Mouse (Mus musculus): ENCODE measurements around the gene Cnot6. TPM values are rescaled to one million over a fixed set of nuclear protein-coding genes. Genes with fewer than 3 reads are reported as not detected.

Gene Cnot6
- total RNA-seq, 2 experiments from 2014 or later: 33.1 to 39.6 TPM

DNA sequence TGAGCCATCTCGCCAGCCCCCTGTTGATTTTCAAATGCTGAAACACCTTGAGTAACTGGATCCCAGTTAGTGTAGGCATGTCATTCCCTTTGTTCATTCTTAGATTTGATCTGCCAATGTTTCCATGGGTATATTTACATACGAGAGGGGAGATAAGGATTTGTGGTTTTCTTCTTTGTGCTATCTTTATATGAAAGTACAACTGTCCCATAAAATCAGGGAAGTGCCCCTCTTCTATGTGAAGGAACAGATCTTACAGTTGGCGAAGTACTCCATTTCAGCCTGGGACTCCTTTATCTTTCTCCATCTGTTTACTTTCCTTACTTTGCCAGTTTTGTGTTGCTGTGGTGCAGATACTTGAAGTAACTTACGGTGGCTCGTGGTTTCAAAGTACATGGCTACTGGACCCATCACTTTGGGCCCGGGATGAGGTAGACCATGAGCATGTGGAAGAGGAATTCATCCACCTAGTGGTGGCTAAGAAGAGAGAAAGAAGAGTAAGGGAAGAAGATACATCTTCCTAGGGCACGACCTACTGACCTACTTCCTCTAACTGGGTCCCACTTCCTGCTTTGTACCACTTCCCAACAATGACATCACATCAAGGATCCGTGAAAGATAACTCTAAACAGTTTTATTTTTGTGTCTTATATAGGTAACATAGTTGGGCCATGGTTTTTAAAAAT lies 7.1 kb upstream of the Cnot6 start:
- no peak for DNase-seq
- intact Hi-C loops (cut with DNase I): no loop called here

DNA sequence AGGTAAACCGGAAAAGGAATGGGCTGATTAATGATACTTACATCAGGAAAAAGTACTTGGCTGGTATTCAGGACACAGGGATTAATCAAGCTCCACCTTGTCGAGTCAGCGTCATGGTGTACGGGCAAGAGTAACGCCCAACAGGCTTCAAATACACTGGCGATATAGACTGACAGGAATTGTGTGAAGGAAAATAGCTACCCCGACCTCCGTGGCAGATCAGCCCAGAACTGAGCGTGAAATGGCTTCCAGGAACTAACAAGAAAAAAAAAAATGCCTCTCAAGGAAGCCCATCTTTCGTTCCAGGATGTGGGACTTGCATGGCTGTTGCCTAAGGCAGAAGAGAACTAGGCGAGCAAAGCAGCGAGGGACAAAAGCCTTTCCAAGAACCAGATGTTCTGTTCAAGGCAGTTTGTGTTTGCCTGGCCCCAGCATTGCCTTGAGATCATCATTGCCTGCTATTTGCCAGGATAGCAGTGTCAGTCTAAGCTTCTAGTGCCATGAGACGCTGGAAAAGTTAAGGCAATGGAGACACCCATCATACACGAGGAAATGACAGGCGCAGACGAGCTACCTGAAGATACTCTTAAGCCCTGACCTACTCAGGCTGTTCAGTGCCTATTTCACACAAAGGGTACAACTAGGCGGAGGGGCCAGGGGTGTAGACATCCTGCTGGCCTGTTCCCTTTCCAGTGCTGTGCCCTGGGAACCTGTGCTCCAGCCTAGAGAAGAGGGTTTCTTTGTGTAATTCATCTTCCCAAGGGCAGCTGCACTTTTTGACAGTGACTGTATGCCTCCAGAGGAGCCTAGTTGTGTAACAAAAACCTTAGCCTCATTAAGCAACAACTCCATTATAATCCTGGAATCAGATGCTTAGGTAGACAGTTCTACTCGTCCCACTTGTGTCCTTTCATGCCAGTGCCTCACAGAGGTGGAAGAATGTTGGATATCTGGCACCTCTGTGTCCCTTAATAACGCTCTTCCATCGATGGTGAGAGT lies 1.1 kb upstream of the Cnot6 start:
- intact Hi-C loops (cut with DNase I): loop anchor here (5.0 kb wide), 2 partner anchors 61 to 134 kb away; partner anchors contain the start of gene Mapk9
- peak; percentile 22 to 23 for DNase-seq

DNA sequence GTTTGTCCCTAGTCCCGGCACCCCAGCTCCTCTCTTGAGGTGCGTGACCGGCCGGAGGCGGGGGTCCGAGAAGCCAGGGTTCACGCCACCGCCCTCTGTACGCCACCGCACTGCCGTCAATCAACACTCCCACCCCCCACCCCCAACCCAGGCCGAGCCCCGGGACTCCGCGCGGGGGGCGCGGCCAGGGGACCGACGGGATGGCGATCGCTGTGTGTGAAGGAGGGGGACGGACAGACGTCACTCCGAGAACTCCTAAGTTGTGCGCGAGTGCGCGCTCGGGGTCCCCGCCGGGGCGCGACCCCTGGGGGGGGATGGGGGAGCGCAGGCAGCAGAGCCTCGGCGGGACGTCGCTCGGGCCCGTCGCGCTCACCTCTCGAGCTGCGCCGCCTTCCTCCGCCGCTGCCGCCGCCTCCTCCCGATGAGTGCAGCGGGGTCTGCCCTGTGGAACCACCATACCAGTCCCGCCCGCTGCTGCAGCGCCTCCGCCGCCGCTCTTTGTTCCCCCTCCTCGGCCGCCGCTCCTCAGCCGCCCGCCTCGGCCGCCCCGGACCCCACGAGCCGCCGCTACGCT lies 455 bp downstream of the Cnot6 start:
- intact Hi-C loops (cut with DNase I): loop anchor here (5.0 kb wide), 2 partner anchors 60 to 135 kb away; partner anchors contain the start of gene Mapk9
- peak; percentile 40 to 52 for DNase-seq

DNA sequence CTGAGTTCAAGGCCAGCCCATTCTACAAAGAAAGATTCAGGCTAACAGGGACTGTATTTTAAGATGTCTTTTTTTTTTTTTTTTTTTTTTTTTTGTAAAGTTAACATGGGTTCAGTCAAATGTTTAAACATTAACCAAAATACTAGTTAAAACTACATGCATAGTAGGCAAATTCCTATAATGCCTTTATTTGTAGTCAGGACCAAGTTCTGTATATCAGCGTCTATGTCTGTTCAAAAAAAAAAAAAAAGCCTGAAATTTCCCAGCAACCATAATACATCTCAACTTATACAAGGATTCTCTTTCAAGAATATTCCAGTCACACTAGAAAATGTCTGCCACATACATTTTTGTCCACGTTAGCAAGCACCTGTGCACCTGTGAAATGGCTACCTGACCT lies 1.9 kb downstream of the Cnot6 start:
- intact Hi-C loops (cut with DNase I): loop anchor here (5.0 kb wide), 2 partner anchors 58 to 137 kb away; partner anchors contain the start of gene Mapk9
- no peak for DNase-seq

DNA sequence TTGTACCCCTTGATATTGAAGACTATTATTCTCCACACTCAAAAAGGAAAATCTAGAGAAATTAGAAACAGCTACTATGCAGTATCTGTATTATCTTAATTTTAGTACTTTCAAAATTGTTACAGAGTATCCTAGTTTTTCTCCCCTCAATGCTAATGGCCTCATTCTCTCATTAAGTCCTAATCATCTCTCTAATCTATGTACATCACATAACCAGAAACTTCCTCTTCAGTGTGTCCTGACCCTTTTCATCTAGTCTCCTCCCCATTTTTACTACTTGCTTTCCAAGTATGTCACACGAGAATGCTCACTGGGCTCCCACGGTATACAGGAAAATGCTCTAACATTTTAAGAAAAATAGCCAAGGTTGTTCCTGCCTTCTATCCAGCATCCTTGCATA lies 4.7 kb downstream of the Cnot6 start:
- intact Hi-C loops (cut with DNase I): no loop called here
- DNase-seq: no peak

DNA sequence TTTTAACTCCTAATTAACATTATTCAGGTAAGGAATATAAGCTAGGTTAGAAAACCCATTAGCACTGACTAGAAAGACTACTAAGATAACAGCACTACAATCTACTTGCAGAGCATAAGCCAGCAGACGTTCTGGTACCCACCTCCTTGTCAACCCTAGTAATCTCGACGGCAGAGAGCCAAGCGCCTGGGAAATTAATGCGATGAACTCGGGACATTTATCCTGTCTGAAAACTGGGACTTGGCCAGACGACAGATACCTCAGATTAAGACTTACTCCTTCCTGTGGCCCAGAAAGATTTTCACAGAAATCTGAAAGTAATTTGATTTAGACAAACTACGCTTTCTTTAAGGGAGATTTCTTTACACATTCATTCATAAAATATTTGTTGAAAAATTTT lies 7.7 kb downstream of the Cnot6 start:
- intact Hi-C loops (cut with DNase I): no loop called here
- no peak for DNase-seq

DNA sequence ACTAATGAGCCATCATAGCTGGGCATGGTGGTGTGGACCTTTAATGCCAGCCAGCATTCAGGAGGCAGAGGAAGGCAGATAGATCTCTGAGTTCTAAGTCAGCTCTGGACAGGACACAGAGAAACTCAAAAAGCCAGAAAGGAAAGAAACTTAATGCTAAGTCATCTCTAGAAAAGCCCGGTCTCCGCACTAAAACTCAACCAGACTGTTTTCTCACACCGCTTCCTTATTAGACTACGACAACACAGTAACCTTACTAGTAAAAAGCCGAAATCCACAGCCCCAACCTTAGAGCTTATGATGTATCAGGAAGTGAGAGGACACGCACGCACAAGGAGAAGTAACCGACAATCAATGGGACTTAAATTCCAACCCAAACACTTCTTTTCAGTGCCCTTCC lies 10.5 kb downstream of the Cnot6 start:
- no peak for DNase-seq
- intact Hi-C loops (cut with DNase I): no loop called here

DNA sequence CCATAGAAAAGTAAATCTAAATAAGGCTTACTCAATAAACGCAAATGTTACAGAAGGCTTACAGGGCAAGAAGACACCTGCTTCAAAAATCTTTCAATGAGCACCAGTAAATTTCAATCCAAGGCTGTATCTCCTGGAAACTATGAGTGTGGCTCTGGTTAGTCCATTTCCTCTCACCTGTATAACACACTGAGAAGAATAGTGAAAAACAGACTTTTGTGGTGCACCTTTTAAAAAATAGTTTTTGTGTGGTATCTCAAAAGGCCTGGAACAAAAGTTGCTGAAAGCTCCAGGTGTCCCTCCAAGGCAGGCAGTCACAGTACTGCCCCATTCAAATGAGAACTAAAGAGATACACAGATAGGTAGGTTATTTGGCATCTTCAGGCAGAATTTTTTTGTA lies 13.4 kb downstream of the Cnot6 start:
- intact Hi-C loops (cut with DNase I): no loop called here

DNA sequence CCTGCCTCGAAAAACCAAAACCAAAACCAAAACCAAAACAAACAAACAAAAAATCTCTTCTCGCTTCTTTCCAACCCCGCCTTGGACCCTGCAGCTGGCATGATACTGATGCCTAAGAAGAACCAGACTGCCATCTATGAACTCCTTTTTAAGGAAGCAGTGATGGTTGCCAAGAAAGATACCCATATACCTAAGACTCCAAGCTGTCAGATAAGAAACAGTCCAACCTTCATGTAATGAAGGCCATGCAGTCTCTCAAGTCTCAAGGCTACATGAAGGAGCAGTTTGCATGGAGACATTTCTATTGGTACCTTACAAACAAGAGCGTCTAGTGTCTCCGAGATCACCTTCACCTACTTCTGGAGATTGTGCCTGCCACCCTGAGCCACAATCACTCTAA lies 14.7 kb downstream of the Cnot6 start:
- DNase-seq: no peak
- intact Hi-C loops (cut with DNase I): no loop called here

More for the DNA sequence above, 13.4 kb downstream of the Cnot6 start:
- DNase-seq: no peak

DNA sequence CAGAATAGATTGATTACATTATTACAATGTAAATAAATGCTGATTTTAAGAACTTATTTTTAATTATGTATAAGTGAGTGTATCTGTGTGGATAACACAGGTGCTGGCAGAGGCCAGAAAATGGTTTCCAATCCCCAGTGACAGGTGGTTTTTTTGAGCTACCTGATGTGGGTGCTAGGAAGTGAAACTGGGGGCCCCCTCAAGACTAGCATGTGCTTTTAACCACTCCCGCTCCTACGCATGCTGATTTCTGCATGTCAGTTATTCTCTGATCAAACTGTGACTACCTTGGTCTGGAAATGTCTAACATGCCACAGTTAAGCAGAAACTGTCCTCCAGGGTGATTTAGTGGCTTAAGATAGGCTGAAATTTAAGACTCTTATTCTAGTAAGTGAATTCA lies 16.1 kb downstream of the Cnot6 start:
- DNase-seq: no peak
- intact Hi-C loops (cut with DNase I): no loop called here

DNA sequence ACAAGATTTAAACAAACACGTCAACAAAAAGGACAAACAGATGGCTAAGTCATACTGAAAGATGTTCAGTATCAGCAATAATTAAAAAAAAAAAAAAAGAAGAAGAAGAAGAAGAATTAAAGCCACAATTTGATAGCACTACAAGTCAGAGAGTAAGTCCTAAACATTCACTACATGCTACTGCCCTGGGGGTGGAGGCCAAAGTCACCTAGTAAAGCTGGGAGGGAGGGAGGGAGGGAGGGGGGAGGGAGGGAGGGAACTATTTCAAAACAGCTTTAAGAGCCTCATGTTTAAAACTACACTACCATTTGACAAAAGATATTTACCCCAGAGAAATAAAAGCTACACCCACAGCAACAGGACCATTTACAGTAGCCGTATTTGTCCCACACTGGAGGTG lies 16.8 kb downstream of the Cnot6 start:
- no peak for DNase-seq
- intact Hi-C loops (cut with DNase I): no loop called here

DNA sequence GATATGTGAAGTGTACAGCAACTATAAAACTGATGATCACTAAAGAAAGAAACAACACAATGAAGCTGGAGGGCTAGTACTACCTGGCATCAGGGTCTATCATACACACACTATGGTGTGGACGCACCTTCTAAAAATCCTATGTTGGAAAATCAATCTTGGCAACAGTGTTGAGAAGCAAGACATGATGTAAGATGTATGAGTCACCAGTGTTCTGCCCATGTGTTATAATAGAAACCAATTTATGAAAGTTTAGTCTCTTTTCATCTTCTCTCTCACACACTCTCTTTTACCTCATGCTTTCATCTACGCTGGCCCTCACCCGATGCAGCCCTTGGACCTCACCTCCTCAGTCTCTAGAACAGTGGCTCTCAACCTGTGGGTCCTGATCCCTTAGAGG lies 17.5 kb downstream of the Cnot6 start:
- intact Hi-C loops (cut with DNase I): no loop called here
- no peak for DNase-seq

DNA sequence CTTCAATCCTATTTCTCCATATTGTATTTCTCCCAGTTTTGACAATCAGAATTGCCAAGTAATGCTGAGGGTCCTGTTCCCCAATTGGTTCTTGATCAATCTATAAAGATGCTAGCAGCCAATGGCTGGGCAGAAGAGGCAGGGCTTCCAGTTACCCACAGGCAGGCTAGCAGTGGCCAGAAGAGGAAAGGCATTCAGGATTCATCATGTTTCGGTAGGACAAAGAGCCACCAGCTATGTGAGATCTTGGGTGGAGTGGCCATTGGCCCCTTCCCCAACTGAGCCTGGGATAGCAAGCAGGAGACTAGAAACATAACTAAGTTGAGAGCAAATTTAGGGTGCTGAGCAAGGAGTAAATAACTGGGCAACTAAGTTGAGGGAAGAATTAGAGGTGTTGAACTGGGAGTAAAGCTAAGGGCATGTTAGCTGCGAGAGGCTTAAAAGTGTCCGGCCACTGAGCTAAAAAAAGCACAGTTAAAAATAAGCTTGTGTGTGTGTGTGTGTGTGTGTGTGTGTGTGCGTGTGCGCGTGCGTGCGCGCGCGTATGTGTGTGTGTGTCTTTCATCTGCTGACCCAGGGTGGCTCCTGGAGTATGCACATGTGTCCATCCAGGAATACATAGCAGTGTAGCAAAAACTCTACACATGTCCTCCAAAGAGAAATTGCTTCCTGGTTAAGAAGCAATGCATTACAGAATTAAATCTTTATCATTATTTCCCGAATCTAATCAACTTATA lies 28.1 kb downstream of the Cnot6 start:
- intact Hi-C loops (cut with DNase I): no loop called here
- DNase-seq: peak in 1 of 2 experiments; percentile 16

DNA sequence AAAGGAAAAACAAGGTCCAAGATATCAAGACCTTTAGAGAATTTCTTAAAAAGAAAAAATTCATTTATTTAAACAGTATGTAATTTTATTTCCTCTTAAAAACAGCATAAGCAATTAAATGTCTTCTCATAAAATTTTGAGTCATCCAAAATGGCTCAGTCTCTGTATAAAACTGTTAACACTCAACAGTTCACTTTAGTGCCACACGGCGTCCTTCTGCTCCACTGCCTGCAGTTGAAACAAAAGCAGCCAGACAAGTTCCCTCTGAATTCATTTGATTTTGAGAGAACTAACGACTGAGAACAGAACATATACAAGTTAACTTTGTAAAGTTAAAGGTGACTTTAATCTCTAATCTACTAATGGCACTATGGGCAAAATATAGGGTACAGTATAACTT lies 39.1 kb downstream of the Cnot6 start:
- intact Hi-C loops (cut with DNase I): no loop called here
- no peak for DNase-seq

DNA sequence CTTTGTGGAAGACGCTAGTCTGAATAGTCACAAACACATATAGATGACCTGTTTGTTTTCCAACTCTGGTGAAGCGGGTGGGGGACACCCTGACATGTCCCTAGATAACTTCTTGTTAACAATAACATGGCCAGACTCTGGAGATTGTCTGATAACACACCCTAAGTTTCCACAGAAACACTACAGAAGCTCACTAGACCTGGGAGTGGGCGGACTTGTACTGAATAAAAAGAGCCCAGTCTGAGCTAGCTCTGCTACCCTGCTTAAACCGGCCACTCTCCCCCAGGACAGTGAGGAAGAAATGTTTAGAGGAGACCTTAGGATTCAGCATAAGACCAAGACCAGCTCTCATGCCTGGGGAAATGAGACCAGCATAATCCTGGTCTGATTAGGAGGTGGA lies 47.1 kb downstream of the Cnot6 start:
- DNase-seq: no peak

DNA sequence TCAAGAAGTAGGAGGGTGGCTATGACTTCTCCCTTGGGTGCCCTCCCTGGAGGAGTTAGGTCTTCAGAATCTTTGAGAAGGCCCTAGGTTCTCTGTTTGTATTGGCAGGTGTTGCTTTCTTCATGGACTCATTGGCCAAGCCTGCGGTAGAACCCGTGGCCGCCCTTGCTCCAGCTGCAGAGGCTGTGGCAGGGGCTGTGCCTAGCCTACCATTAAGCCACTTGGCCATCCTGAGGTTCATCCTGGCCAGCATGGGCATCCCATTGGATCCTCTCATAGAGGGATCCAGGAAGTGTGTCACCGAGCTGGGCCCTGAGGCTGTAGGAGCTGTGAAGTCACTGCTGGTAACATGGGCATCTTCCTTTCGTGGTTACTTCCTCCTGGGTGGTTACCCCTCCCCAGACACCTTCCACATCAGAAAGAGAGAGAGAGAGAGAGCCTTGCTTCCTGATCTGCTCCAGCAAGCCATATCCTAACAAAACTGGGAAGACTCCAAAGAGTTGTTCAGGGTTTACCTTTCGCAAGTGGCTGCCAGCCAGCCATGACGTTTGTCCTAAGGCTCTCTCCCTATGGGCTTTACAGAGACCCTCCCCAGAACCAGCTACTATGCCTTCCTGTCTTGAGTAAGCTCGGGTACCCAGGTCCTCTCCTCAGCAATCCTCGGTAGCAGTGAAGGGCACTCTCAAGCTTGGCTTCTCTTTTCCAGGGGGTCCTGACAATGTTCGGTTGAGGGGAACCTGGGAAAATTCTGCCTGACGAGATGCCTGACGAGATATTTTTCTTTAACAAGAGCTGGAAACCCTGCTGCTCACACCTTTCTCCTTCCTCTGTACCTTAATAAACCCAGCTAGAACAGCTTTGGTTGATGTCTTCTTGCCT lies 48.0 kb downstream of the Cnot6 start:
- intact Hi-C loops (cut with DNase I): no loop called here
- no peak for DNase-seq

More for the DNA sequence above, 47.1 kb downstream of the Cnot6 start:
- intact Hi-C loops (cut with DNase I): no loop called here

DNA sequence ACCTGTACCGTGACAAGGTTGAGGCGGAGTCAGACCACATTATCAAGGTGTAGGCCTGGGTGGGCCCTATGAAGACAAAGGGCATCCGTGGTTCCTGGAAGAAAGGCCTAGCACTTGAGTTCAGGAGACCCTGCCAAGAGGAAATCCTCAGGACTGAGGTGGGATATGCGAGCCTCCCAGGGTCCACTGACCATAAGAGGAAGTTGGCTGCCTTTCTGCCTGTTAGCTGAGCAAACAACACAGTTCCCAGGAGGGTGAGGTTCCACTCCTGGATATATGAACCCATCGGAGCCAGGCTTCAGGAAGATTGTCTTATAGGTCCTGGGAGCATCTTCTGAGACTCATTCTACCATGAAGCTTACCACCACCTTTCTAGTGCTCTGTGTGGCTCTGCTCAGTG lies 49.2 kb downstream of the Cnot6 start, which contains the start of gene Scgb3a1:
TSS of gene Scgb3a1 (plus strand) at position 301 of the 400 bp plus-strand sequence.
- DNase-seq: no peak
- intact Hi-C loops (cut with DNase I): no loop called here

DNA sequence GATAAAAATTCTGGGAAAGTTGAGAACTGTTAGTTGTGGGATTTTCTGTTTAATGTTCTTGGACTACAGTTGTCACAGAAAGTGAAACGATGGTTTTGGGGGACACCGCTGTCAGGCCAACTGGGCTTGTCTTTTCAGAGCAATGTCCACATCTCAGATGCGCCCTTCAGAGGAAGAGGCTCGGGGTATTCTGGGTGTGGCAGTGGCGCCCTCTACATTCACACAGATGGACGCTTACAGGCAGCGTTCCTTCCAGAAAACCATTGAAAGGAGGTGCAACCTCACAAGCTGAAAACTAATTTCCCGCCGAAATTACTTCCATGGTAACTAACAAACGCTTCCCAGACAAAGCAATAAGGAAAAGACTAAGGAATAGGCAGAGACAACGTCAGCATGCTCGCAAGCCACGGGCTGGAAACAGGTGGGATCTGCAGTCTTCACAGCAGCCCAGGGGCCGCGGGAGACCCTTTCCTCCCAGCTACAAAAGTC lies 50.2 kb downstream of the Cnot6 start:
- intact Hi-C loops (cut with DNase I): no loop called here
- no peak for DNase-seq

DNA sequence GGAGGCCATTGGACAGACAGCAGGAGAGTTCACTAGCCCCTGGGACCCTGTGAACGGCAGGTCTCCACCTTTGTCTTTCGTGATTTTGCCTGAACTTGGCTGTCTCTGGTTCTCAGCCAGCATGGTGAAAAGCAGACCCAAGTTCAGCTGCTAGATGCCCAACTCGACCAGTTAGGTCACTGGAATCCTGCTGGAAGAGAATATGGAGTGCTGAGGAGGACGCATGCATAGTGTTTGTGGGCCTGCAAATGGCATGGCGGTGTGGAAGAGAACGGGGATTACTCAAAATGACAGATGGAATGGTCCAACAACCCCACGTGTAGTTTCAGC lies 53.1 kb downstream of the Cnot6 start:
- intact Hi-C loops (cut with DNase I): no loop called here

More for the DNA sequence above, 53.1 kb downstream of the Cnot6 start:
- DNase-seq: no peak
